Mouse (Mus musculus) heart, embryonic 13.5 days (tissue): Measurements from ENCODE around the gene Ttll5. TPM values are rescaled to one million over a fixed set of nuclear protein-coding genes. Genes with fewer than 3 reads are reported as not detected.

Source experiments
- ATAC-seq: fragments of 200-750 bp; cut with Nextera tagmentation; 2 replicates; pipeline ENCODE4 v1.8.0; 2017; ENCODE audit warnings: moderate TSS enrichment; ENCODE audit not compliant: insufficient number of reproducible peaks, low FRiP score, low TSS enrichment; ENCODE audit errors: extremely low read depth
- H3K27ac ChIP-seq: fragments of 300-500 bp; sonication (generic); replicated peaks from 2 replicates; pipeline ENCODE4 v1.5.1; 2015; ENCODE audit warnings: moderate library complexity, mild to moderate bottlenecking, inconsistent platforms
- H3K27me3 ChIP-seq: fragments of 300-500 bp; sonication (generic); replicated peaks from 2 replicates; pipeline ENCODE4 v1.6.1; 2015; ENCODE audit warnings: mild to moderate bottlenecking, inconsistent platforms
- H3K36me3 ChIP-seq: fragments of 300-500 bp; sonication (generic); 2 replicates; pipeline ENCODE4 v1.6.1; 2015; ENCODE audit warnings: mild to moderate bottlenecking, inconsistent platforms
- H3K4me1 ChIP-seq: fragments of 300-500 bp; sonication (generic); 2 replicates; pipeline ENCODE4 v1.6.1; 2015; ENCODE audit warnings: inconsistent platforms
- H3K4me2 ChIP-seq: fragments of 300-500 bp; sonication (generic); 2 replicates; pipeline ENCODE4 v1.6.1; 2015; ENCODE audit warnings: inconsistent platforms, mild to moderate bottlenecking, moderate library complexity
- H3K4me3 ChIP-seq: fragments of 300-500 bp; sonication (generic); 2 replicates; pipeline ENCODE4 v1.5.1; 2015; ENCODE audit warnings: moderate library complexity, mild to moderate bottlenecking, inconsistent platforms
- H3K9ac ChIP-seq: fragments of 300-500 bp; sonication (generic); 2 replicates; pipeline ENCODE4 v1.6.1; 2015; ENCODE audit warnings: inconsistent platforms, mild to moderate bottlenecking, moderate library complexity
- H3K9me3 ChIP-seq: fragments of 300-500 bp; sonication (generic); 2 replicates; pipeline ENCODE4 v1.6.1; 2016; ENCODE audit warnings: inconsistent platforms
- WGBS: fragments of 180-500 bp; shearing (Covaris S2); methylation state at CpG from one replicate; pipeline ENCODE4 v1.1.7; 2015; ENCODE audit warnings: mixed read lengths; 5-methylcytosine and 5-hydroxymethylcytosine counted together
- polyA plus RNA-seq: library from polyadenylated mRNA; unstranded; fragments of >200 nt; fragmentation: Nextera tagmentation; extraction: Ambion mirVana; gene quantifications from 2 replicates; pipeline ENCODE4 v1.2.1, GENCODE M21; 2015

Gene Ttll5
- polyA plus RNA-seq, 1 experiment from 2014 or later: 10.2 TPM

GRCm38 (mm10) chr12:85954167-85954566 lies 129.7 kb downstream of the Ttll5 start:
- H3K4me3 ChIP-seq: no peak overlapping the region
- no peak for ATAC-seq
- H3K27me3 ChIP-seq: no peaks in the 10 kb centered on the region
- H3K27ac ChIP-seq: no peak overlapping the region
- peaks cover 22% of the 10 kb centered on the region for H3K4me1 ChIP-seq
- H3K9me3 ChIP-seq: no peaks in the 10 kb centered on the region
- H3K36me3 ChIP-seq: peaks cover 22% of the 10 kb centered on the region
- 73% methylated on average over 3 of the region's 3 CpGs for WGBS
- H3K9ac ChIP-seq: no peak overlapping the region
- no peak overlapping the region for H3K4me2 ChIP-seq

- Histone ChIP-seq H3K9ac (no peak overlapping the region), H3K27ac (no peak overlapping the region), H3K36me3 (peaks cover 22% of the 10 kb centered on the region), H3K4me3 (no peak overlapping the region), H3K27me3 (no peaks in the 10 kb centered on the region), H3K9me3 (no peaks in the 10 kb centered on the region), H3K4me1 (peaks cover 31% of the 10 kb centered on the region), H3K4me2 (no peak overlapping the region)
- WGBS: 59% methylated on average over 8 of the region's 8 CpGs
- no peak for ATAC-seq
Measured at GRCm38 (mm10) chr12:85955062-85955461, 130.6 kb downstream of the Ttll5 start.

DNA sequence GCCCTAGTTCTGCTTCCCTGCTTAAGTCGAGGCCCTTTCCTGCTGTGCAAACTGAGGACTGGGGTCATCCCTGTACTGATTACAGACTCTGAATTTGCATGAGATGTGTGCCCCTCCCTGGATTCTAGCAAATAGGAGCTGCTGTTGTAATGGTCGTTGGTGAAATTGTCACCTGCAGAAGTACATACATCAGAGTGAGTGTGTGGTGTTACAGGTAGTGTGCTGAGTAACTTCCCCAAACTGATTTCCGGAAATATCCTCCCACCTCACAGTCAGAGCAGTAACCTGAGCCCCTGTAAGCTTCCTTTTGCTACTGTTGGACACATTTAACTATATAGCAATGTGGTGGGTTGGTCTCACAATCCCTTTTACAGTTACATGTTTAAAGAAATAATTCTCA lies 131.2 kb downstream of the Ttll5 start:
- no peak overlapping the region for H3K4me2 ChIP-seq
- peaks cover 22% of the 10 kb centered on the region for H3K36me3 ChIP-seq
- no peak overlapping the region for H3K4me3 ChIP-seq
- no peak overlapping the region for H3K9ac ChIP-seq
- 66% methylated on average over 3 of the region's 3 CpGs for WGBS
- H3K4me1 ChIP-seq: peaks cover 37% of the 10 kb centered on the region
- no peak for ATAC-seq
- no peaks in the 10 kb centered on the region for H3K9me3 ChIP-seq
- H3K27ac ChIP-seq: no peak overlapping the region
- H3K27me3 ChIP-seq: no peaks in the 10 kb centered on the region

DNA sequence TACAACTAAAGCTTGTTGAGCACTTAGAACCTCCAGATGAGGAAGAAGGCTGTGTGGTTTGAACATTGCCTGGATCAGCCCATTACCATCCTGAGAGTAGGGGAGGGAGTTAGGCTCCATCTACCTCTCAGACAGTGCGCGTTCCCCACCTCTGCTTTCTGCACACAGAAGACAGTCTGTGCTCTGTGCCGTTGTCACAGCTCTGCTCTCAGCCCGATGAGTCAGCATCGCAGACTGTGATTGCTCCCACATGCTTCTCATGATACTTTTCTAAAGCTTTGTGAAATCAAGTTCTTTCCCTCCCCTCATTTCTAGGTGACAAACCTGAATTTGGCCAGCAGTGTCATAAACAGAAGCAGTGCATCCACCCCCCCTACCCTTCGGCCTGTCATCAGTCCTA lies 131.8 kb downstream of the Ttll5 start:
- no peak for ATAC-seq
- no peaks in the 10 kb centered on the region for H3K27me3 ChIP-seq
- no peak overlapping the region for H3K4me3 ChIP-seq
- H3K9me3 ChIP-seq: no peaks in the 10 kb centered on the region
- peak overlapping the region; percentile 43 for H3K27ac ChIP-seq
- no peak overlapping the region for H3K4me2 ChIP-seq
- peaks cover 18% of the 10 kb centered on the region for H3K36me3 ChIP-seq
- 68% methylated on average over 6 of the region's 6 CpGs for WGBS
- H3K9ac ChIP-seq: no peak overlapping the region
- peaks cover 37% of the 10 kb centered on the region for H3K4me1 ChIP-seq

DNA sequence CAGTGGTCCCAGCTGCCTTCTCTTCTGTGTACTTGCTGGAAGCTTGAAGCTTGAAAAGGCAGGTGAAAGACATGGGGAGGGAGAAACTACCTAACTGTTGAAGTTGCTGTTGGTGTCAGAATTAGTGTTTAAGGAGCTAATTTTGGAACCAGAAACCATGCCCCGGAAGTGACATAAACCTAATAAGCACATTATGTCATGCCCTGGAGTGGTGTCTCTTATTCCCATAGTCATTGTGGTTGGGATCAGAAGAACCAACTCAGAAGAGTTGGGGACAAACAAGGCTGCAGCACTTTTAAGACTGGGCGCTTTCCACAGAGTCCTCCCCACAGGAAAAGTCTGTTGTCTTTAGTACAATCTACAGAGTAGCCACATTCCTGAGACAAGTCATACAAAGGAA lies 134.0 kb downstream of the Ttll5 start:
- Histone ChIP-seq H3K4me2 (no peak overlapping the region), H3K9me3 (no peaks in the 10 kb centered on the region), H3K4me1 (peaks cover 49% of the 10 kb centered on the region), H3K9ac (no peak overlapping the region), H3K27ac (no peak overlapping the region), H3K4me3 (no peak overlapping the region), H3K27me3 (no peaks in the 10 kb centered on the region), H3K36me3 (peaks cover 9% of the 10 kb centered on the region; the same call in 1 of the 2 replicates)
- WGBS: 69% methylated on average over 2 of the region's 2 CpGs
- ATAC-seq: no peak

- Histone ChIP-seq H3K4me3 (no peak overlapping the region), H3K36me3 (no peaks in the 10 kb centered on the region), H3K9ac (no peak overlapping the region), H3K4me1 (peaks cover 55% of the 10 kb centered on the region), H3K27me3 (no peaks in the 10 kb centered on the region), H3K4me2 (no peak overlapping the region), H3K9me3 (no peaks in the 10 kb centered on the region), H3K27ac (peak overlapping the region; percentile 53)
- WGBS: 68% methylated on average over 10 of the region's 10 CpGs
- no peak for ATAC-seq
Measured at GRCm38 (mm10) chr12:85959822-85960501, 135.5 kb downstream of the Ttll5 start.

DNA sequence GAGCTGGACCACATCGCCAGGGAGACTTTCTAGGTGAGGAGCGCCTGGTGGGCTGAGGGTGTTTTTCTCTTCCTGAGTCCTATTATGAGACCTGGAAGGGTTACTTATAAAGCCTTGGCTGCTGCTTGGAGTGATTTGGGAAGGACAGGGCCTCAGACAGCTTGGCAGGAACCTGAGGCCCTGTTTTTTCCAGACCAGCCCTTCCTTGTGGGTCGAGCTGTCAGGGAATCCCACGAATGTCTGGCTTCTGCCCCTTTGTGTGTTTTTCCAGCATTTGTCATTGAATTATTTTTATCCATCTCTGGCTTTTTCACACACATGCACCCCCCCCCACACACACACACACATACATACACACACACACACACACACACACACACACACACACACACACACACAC lies 136.2 kb downstream of the Ttll5 start:
- WGBS: 68% methylated on average over 4 of the region's 4 CpGs
- Histone ChIP-seq H3K4me2 (no peak overlapping the region), H3K4me1 (peaks cover 55% of the 10 kb centered on the region), H3K36me3 (no peaks in the 10 kb centered on the region), H3K4me3 (no peak overlapping the region), H3K9ac (no peak overlapping the region), H3K27ac (0 out of 2 replicates have a peak overlapping the region, but pooled peaks have one; percentile 53), H3K27me3 (no peaks in the 10 kb centered on the region), H3K9me3 (no peaks in the 10 kb centered on the region)
- ATAC-seq: no peak

- Histone ChIP-seq H3K9ac (peak overlapping the region; percentile 55), H3K9me3 (no peaks in the 10 kb centered on the region), H3K27ac (peak overlapping the region; percentile 68), H3K27me3 (no peaks in the 10 kb centered on the region), H3K4me3 (no peak overlapping the region), H3K4me1 (peaks cover 43% of the 10 kb centered on the region), H3K36me3 (no peaks in the 10 kb centered on the region), H3K4me2 (no peak overlapping the region)
- no peak for ATAC-seq
- 7% methylated on average over 2 of the region's 2 CpGs for WGBS
Measured at GRCm38 (mm10) chr12:85963160-85963559, 138.7 kb downstream of the Ttll5 start.

DNA sequence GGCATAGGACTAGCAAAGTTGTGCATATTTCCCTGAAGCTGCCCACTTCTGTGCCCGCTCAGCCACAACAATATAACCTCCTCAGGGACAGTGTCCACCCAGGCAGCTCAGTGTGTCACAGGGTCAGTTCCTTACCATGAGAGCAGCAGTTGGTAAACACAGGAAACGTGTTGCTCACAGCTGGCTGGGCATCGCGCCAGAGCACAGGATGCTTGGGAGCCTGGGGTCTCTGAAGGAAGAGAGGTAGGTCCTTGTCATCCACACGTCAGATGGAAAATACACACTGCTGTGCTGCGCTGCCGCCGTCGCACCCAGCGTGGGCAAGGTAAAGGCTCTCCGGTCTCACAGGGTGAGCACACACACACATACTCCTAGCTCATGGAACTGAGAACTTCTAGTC lies 139.2 kb downstream of the Ttll5 start:
- WGBS: 62% methylated on average over 11 of the region's 11 CpGs
- peak overlapping the region; percentile 68; the same call in 1 of the 2 replicates for H3K27ac ChIP-seq

GRCm38 (mm10) chr12:85964436-85964835 lies 140.0 kb downstream of the Ttll5 start:
- Histone ChIP-seq H3K9me3 (no peaks in the 10 kb centered on the region), H3K36me3 (no peaks in the 10 kb centered on the region), H3K4me3 (no peak overlapping the region), H3K4me1 (peaks cover 31% of the 10 kb centered on the region), H3K27me3 (no peaks in the 10 kb centered on the region), H3K27ac (no peak overlapping the region), H3K4me2 (no peak overlapping the region), H3K9ac (no peak overlapping the region)
- no peak for ATAC-seq
- 74% methylated on average over 3 of the region's 3 CpGs for WGBS

More for the DNA sequence above, 139.2 kb downstream of the Ttll5 start:
- Histone ChIP-seq H3K4me2 (no peak overlapping the region), H3K27me3 (no peaks in the 10 kb centered on the region), H3K9me3 (no peaks in the 10 kb centered on the region), H3K4me1 (peaks cover 37% of the 10 kb centered on the region), H3K4me3 (no peak overlapping the region), H3K9ac (peak overlapping the region; percentile 55), H3K36me3 (no peaks in the 10 kb centered on the region)
- no peak for ATAC-seq

- Histone ChIP-seq H3K9me3 (no peaks in the 10 kb centered on the region), H3K27ac (no peak overlapping the region), H3K27me3 (no peaks in the 10 kb centered on the region), H3K9ac (no peak overlapping the region), H3K4me2 (no peak overlapping the region), H3K4me3 (no peak overlapping the region), H3K36me3 (no peaks in the 10 kb centered on the region), H3K4me1 (peaks cover 29% of the 10 kb centered on the region)
- ATAC-seq: no peak
Measured at GRCm38 (mm10) chr12:85967812-85968211, 143.4 kb downstream of the Ttll5 start.

GRCm38 (mm10) chr12:85968409-85968808 lies 143.9 kb downstream of the Ttll5 start:
- Histone ChIP-seq H3K4me1 (peaks cover 26% of the 10 kb centered on the region), H3K27me3 (no peaks in the 10 kb centered on the region), H3K27ac (no peak overlapping the region), H3K9me3 (no peaks in the 10 kb centered on the region), H3K4me2 (no peak overlapping the region), H3K4me3 (no peak overlapping the region), H3K9ac (no peak overlapping the region), H3K36me3 (no peaks in the 10 kb centered on the region)
- ATAC-seq: no peak
- 70% methylated on average over 4 of the region's 4 CpGs for WGBS
